Mouse (Mus musculus): ENCODE results near the gene Bglap. TPM values are rescaled to one million over a fixed set of nuclear protein-coding genes. Genes with fewer than 3 reads are reported as not detected.
A peak's percentile ranks its signal among the peaks of the same experiment; 100 is the strongest.
"Not testable (repeated sequence)": the region's sequence is repeated elsewhere in the genome, so short reads cannot be mapped to it uniquely, and the experiment has no call there.

Gene Bglap
- total RNA-seq (2021): 1 to 10 TPM; 2.5 to 2.8 TPM
- long read RNA-seq, experiment 1: 0 reads
- long read RNA-seq, experiment 2: 0 reads

DNA sequence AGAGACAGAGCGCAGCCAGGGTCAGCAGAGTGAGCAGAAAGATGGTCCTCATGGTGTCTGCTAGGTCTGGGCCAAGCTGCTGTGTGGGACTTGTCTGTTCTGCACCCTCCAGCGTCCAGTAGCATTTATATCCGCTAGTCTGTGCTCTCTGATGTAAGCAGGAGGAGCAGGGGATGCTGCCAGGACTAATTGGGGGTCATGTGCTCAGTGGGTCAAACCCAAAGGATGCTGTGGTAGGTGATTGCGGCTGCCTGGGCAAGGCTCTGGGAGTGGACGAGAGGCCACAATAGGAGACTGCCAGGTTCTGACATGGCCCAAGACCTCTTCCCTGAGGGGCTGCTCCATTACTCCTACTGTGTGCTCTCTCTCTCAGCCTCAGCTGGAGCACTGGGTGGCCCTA lies at the start of gene Bglap:
Gene Bglap (minus strand): TSS at position 101 of the 400 bp plus-strand sequence.
- DNase-seq (ENCODE audit: low spot score in 2 of 2): no peak

DNA sequence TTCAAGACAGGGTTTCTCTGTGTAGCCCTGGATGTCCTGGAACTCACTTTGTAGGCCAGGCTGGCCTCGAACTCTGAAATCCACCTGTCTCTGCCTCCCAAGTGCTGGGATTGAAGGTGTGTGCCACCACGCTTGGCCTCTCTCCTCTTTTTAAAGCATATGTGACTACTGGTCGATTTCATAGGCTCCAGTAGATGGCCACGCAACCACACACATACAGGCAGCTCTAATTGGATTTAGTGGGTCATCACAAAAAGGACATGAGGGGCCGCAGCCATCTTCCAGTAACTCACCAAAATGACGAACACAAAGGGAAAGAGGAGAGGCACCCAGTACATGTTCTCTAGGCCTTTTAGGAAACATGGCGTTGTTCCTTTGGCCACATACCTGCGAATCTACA lies 44.4 kb upstream of the Bglap start:
- DNase-seq (ENCODE audit: low spot score in 2 of 2): not testable (repeated sequence)

DNA sequence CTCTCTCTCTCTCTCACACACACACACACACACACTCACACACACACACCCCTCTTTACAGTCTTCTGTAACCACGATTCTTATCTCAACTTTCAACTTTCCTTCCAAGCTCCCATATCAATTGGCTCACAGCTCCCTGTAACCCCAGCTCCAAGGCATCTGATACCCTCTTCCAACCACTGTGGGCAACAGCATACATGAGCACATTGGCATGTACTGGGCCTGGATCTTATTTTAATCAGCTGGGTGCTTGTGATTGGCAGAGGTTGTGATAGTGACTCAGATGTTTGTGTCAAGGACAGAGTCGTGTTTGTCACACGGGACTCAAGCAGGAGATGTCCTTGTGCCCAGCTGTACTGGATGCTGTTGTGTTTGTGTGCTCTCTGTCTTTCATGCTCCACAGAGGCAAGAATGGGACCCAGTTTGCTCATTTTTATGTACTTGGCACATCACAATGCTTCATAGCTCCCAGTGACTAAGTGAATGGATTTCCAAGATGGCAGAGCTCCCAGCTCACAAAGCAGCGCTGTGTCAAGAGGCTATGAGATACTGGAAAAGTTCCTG lies 43.2 kb upstream of the Bglap start:
- DNase-seq (ENCODE audit: low spot score in 2 of 2): no peak

DNA sequence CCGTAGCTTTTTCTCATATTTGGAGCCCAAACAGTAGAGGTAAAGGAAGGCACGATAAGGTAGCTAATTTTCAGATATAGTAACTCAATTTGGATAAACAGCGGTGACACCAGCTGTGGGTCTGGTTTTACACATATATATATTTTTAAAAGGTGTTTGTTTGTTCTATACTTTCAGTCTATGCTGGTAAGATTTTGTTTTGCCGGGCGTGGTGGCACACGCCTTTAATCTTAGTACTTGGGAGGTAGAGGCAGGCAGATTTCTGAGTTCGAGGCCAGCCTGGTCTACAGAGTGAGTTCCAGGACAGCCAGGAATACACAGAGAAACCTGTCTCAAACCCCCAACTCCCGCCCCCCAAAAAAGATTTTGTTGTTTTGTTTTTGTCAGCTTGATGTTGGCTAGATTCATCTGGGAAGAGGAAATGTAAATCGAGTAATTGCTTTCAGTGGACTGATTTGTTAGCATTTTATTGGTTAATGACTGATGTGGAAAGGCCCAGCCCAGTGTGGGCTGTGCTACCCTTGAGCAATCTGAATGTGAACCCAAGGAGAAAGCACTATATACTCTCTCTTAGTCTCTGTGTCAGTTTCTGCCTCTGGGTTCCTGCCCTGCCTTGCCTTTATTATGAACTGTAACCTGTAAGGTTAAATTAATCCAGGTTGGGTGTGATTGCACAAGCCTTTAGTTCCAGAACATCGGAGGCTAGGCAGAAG lies 41.6 kb upstream of the Bglap start:
- DNase-seq (ENCODE audit: low spot score in 2 of 2): no peak

DNA sequence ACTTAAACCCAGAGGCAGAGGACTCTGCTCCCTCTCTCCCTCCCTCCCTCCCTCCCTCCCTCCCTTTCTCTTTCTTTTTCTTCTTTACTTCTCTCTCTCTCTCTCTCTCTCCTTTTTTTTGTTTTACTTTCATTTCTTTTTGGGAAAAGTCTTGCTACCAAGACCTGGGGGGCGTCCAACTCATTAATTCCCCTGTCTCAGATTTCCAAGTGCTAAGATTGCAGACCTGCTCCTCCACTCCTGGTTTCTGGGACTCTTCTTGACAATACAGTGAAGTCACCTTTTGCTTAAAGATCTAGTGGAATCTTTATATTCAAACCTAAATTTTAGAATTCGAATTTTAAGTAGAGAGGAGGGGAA lies 41.0 kb upstream of the Bglap start:
- no peak for DNase-seq (ENCODE audit: low spot score in 2 of 2)

DNA sequence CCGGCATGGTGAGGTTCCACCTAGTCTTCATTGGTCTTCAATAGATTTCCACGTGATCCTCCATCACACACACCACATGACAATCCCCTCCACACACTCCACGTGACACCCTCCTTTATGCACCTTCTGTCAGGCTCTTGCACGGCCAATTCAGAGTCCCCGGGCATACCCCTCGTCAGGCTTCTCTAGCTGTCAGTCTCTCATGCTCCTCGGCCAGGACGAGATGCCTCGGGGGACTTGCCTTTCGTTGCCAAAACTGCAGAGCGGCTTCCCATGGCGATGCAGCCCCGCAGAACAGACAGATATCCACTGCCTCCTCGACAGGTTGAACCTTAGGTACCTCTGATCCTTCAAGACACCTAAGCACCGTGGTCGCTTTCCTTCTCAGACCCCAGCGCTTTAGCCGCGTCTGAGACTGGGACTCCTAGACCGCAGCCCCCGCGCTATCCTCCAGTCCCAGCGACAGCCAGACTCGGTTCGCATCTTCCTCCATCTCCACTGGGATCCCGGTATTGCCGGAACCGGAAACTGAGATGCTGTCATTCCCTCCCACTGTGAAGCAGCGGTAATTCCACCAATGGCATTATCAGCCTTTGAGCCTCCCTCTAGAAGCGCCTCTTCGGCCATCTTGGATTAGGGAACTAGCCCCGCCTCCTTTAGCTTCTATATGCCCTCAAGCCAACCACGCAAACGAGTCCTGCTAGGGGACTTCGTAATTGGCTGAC lies 40.5 kb upstream of the Bglap start, which contains the start of gene Slc25a44:
Gene Slc25a44 (minus strand): TSS at position 535 of the 725 bp plus-strand sequence.
- DNase-seq (ENCODE audit: low spot score in 2 of 2): peak; percentile 63 to 83

DNA sequence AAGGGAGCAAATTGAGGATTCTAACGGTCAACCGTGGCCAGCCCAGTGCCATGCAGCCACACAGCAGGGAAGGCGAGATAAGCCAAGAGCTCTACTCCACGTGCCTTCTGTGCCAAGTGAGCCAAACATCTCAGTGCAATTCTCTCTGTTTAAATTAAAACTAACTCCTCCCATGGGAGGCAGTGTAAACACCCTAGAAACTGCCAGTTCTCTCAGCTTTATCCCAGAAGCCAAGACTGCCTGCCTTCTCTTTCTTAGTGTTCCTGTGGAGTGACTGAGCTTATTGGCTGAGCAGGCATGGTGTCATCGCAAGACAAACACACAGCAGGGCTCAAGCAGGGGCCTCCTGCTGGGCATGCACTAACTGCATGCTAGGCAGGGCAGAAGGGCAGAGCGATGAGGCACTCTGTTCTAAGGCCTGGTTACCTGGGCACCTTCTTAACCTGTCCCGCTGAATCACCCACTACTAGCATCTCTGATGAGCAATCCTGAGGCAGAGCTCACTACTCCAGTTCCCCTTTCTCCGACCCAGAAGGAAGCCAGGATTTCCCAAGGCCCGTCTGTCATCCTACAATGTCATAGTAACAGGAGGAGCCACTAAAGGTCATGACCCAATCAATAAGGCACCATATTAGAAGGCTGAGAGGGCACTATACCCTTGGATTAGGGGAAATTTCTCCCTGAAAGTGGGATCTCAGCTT lies 37.9 kb upstream of the Bglap start:
- DNase-seq (ENCODE audit: low spot score in 2 of 2): no peak

DNA sequence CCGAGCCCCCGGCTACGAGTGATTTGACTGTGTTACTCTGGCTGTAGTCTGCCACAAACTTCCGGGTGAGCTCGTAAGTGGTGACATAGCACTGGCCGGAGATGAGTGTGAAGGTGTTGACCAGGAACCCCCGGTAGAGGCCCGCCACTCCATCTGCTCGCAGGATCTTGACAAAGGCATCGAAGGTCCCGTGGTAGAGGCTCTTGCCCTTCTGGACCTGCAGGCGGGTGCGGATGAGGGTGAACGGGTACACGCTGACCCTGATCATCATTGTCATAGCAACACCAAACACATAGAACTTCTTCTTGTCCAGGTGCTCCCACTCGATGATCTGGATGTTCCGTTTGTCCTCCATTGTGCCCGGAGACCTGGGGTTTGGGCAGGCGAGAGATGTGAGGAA lies 36.5 kb upstream of the Bglap start:
- DNase-seq (ENCODE audit: low spot score in 2 of 2): no peak

DNA sequence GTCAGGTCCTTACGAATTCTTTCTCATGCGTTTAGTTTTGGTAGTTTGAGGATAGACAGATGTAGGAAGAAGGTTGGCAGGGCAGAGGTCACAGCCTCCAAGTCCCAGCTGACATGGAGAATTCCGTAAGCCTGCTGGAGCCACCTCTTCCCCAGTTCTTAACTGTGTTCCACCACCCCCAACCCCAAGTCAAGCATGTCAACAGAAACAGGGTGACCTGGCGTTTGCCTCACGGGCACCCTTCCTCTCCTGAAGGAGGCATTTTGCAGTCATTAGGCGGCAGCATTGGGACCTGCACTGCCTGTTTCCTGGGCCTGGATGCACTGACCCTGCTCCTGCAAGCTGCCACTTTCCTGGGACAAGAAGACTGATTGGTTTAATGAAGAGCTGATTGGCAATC lies 33.8 kb upstream of the Bglap start:
- DNase-seq (ENCODE audit: low spot score in 2 of 2): no peak

DNA sequence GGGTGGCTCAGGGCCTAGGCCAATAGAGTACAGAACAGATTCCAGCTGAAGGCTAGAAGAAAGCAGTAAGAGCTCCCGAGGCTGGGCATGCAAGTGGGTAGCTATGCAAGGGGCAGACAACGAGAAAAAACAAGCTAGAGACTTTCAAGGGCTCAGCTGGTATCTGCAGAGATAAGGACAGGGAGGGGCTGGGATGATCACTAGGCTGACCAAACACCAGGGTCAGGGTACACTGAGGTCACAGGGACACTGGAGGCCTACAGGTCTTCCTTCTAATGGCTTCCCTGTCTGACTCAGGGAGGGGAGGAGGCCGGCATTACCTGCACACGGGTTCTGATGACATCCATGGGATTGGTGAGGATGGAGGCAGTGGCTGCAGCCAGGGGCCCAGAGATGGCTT lies 31.4 kb upstream of the Bglap start:
- no peak for DNase-seq (ENCODE audit: low spot score in 2 of 2)

DNA sequence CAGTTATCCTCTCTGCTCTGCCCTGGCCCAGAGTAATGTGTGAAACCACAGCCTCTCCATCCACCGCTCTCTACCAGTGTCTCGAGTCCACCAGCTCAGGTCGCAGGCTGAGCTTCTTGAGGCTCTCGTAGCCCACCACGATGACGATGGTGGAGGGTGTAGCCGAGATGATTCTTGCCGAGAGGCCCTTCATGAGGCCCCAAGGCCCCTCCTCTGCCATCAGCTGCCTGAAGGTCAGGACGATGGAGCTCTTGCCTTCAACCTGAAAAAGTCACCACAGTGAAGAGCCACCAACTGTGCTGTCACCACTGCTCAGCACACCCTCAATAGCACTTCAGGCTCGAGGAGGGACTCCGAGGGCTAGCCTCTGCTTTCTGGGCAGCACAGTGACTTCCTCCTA lies 28.4 kb upstream of the Bglap start:
- DNase-seq (ENCODE audit: low spot score in 2 of 2): no peak

DNA sequence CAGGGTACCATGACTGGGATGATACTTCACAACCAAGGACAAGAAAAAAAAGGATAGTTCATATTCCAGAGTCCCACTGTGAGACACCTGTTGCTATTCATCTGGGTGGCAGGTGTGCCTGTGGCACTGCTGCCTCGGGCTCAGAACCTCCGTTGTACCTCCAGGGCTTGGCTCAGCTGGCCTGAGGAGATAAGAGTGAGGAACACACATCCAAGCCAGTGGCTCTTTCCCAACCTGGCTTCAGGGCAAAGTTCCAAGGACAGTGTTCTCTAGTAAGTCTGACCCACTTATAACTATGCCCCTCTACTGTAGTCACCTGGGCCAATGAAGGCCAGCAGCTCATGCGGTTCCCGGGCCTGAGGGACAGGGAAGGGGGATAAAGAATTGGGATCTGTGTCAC lies 27.4 kb upstream of the Bglap start:
- DNase-seq (ENCODE audit: low spot score in 2 of 2): no peak

DNA sequence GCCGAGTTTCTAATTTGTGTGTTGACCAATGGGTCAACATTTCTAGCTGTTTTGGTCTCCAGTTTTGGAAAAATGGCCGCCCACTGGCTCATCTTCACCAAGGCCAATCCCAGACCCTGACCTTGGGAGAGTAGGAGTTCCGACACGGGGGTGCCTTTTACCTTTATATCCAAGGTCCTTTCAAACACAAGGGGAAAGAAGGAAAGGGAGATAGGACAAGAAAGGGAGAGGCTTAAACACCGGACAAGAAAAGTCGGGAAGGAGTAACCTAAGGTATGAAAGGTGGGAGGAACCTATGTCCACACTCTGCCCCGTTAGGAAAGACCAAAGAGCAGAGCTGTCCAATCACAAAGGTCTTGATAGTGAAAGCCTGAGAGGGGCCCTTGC lies 26.4 kb upstream of the Bglap start:
- no peak for DNase-seq (ENCODE audit: low spot score in 2 of 2)

DNA sequence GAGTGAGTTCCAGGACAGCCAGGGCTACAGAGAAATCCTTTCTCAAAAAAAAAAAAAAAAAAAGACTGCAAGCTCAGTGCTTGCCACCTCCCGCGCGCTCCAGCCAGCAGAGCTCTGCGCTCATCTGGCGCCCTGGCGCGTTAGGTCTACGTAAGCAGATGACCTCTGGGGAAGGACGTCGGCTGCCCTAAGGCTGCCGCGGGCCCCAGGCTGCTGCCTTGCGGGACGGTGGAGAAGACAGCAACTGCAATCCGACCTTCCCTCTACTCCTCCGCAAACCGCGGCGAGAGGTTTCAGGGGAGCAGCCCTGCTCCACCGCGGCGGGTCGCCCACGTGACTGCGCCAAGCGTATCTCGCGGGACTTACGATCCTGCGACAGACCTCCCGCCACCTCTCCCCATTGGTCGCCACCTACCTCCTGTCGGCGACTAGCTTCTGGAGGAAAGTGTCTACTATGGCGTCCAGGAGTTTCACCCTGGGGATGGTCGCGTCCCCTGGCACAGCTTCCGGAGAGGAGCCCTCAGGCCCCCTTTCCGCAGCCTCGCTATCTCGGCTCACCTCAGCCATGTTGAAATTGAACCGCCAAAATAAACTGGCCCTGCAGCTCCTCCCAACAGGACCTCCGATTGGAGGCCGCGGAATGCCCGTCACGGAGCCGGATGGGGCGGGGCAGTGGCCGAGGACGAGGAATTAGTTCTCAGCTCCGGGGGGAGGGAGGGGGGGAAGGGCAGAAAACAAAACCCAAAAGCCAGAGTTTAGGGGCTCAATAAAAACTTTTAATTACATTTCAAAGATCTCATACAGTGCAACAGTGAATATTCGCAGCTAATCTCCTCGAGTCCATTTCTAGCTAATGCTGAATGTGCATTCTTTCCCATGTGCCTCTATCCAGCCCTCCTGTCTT lies 25.7 kb upstream of the Bglap start, which contains the start of gene Pmf1:
Gene Pmf1 (minus strand): TSS at position 591 of the 904 bp plus-strand sequence.
- DNase-seq (ENCODE audit: low spot score in 2 of 2): peak; percentile 84 to 86

DNA sequence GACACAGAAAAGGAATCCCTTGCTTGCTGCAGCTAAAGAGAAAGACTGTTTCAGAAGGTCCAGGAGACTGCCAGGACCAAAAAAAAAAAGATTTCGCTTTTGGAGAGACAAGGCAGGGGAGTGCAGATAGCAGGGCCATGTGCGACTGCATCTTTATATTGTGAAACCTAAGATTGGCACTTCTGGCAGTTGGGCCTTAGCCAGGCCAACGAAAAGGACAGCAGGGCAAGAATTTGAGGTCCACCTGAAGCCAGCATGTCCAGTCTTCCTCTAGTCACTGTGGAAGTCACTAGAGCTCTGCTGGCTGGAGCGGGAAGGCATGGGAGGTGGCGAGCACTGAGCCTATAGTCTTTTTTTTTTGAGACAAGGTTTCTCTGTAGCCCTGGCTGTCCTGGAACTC lies 24.7 kb upstream of the Bglap start:
- no peak for DNase-seq (ENCODE audit: low spot score in 2 of 2)

DNA sequence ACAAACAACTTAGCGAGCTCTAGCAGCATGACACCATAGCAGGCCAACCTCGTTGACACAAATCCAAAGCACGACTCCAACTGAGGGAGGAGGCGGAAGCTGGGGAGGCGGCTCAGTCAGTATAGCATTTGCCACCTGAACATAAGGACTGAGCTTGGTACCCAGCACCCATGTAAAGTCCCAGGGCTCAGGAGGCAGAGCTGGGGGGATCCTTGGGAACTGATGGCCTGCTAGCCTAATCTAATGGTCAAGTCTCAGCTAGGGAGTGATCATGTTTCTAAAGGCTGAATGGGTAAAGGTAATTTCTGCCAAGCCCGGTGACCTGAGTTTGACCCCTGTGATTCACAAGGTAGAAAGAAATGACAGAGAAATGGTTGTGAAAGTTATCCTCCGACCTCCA lies 23.3 kb upstream of the Bglap start:
- no peak for DNase-seq (ENCODE audit: low spot score in 2 of 2)

DNA sequence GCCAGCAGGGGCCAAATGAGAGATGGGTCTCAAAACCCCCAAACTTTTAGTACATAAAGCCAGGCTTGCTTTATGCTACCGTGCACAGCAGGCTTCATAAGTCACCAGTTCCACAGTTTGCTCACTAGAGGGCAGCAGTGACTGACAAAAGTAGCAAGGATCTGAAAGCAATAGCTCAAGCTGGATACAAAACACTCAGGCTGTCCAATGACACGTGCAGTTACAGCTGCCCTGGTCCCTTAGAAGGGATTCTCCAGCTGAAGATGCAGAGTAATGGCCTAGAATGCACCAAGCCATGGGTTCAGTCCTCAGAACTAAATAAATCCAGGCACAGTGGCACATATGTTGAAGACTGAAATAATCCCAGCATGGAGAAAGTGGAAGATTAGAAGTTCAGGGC lies 22.8 kb upstream of the Bglap start:
- DNase-seq (ENCODE audit: low spot score in 2 of 2): peak in 1 of 2 experiments; percentile 34

DNA sequence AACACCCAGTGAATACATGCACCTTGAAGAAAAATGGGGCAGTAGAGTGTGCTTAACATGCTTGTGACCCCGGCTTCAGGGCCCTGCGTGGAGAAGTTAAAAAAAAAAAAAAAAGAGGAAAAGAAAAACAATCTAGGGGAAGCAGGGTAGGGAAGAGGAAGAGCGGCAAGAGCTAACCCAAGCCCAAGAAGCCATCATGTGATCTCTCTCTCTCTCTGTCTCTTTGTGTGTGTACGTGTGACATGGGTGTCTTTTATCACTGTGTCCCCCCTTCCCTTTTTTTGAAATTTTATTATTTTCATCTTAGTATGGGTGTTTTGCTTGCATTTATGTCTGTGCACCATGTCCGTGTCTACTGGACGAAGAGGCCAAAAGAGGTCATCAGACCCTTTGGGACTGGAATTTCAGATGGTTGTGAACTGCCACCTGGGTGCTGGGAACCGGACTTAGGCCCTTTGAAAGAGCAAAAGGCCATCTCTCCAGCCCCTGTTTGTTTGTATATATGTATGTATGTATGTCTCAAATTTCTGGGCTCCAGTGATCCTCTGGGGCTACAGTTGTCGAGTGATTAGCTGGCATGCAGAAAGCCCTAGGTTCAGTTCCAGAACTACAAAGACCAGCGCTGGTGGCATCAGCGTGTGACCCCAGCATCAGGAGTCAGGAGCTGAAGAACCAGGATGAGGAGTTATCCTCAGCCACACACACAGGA lies 19.4 kb upstream of the Bglap start:
- DNase-seq (ENCODE audit: low spot score in 2 of 2): no peak

DNA sequence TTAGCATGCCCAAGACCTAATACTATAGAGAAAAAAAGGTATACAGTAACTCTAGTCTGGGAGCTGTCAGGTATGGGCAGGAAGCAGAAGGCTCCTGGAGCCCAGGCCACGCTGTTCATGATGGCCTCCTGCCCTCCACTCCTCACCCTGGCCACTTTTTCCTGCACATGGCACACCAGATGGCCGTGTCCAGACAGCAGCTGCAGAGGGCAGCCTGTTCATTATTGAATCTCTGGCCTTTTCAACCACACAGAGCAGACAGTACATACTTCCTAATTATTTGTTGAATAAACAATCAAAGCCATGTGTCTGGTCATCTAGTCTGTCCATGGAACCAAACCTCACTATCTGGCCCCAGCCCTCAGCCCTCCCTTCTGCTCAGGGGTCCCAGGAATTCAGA lies 14.4 kb upstream of the Bglap start:
- no peak for DNase-seq (ENCODE audit: low spot score in 2 of 2)

DNA sequence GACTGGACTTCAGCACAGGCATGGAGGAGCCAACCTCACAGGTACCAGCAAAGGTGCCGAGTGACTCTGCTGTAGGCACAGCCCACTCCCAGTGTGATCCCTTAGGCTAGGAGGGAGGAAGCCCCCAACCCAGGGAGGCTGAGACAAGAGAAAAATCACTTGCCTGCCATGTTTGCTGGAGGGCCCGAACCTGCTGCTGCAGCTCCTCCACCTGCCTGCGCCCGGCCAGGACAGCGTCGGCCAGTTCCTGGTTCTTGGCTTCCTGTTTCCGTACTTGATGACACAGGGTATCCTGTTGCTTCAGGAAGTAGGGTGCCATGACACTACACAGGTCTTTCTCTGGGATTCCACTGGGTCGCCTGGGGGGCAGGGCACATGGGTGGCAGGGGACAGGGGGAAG lies 11.5 kb upstream of the Bglap start:
- DNase-seq (ENCODE audit: low spot score in 2 of 2): no peak

Data from adrenal gland, postnatal 4 days (tissue).